Mouse (Mus musculus): ENCODE results near the gene Vopp1.

Vopp1 gene

DNA sequence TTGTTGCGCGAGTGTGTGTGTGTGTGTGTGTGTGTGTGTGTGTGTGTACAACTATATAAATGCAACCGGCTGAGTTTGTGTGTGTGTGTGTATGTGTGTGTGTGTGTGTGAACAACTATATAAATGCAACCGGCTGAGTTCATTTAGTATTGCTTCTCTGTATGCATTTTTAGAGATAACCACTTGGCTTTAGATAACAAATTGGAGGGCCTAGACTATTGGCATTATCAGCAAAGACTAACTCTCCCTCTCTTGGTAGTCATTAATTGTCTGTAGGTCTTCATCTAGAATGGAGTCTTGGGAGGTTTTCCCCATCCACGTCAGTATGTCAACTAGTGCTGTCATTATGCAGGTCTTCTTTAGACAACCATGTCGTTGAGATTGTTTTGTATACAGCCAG lies 37.6 kb downstream of the Vopp1 start:
- DNase-seq (ENCODE audit: extremely low read depth, insufficient read length, low spot score), result no peak

DNA sequence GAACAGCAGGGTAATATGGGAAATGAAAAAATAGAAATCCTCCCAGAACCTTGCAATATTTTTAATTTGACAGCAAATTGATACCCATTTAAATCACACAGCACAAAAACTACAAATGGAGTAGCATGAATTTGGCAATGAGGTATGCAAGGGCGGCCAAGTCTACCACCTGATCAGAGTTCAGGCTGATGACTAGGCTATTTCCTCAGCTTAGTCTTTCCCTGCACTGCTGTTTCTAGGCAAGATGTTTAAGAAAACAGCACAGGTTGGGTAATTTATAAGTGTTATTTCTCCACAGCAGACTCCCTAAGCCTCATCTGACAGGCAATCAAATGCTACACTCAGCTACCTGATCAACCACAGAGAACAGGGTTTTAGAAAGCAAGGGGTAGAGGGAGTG lies 40.7 kb downstream of the Vopp1 start:
- DNase-seq (ENCODE audit: extremely low read depth, insufficient read length, low spot score), result no peak

DNA sequence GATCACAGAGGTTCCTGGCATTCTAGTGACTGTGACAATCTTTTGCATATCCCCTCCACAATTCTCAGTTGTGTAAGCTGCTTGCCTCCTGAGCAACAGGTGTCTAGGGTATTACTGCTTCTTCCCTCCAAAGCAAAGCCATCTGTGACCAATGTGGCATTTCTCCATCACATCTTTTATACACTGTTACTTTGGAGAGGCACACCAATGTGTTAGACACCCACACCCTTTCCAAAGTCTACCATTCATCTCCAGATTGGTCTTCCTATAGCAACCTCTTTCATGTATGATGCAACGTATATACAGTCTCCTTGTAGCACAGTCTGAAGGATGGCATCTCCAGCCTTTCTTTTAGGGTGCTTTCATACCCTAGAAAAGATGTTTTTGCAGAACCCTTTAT lies 42.3 kb downstream of the Vopp1 start:
- DNase-seq (ENCODE audit: extremely low read depth, insufficient read length, low spot score), result no peak

DNA sequence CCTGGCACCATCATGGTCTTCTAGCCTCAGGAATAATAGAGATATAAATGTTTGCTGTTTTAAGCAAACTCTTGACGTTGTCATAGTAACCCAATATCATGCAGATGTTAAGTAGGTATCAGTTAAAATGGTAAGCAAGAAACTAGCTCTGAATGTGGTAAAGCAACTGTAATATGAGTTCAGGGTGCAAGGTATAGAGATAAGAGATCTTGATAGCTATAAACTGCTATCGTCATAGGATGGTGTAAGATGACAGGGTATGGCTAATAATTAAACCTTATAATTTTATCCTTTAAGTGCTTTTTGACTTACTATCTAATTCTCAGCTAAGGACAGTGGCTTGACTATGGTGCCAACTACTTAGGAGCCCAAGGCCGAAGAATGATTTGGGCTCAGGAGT lies 44.6 kb downstream of the Vopp1 start:
- no peak for DNase-seq (ENCODE audit: extremely low read depth, insufficient read length, low spot score)

DNA sequence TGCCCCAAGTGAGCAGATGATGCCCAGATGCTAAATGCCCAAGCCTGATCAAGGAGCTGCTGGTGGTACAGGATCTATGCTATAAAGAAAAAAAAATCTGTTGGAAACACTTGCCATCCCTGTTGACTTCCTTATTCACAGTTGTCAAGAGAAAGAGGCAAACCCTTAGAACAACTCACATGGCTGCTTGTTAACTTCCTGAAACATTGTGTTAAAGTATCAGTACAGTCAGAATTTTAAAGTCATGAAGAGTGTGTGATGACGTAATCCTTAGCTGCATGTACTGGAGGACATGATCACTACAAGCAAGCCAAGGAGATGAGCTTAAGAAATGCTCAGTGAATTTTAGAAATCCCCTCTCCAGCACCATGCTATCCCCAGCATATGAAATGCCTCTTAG lies 51.2 kb downstream of the Vopp1 start:
- DNase-seq (ENCODE audit: extremely low read depth, insufficient read length, low spot score), result no peak

DNA sequence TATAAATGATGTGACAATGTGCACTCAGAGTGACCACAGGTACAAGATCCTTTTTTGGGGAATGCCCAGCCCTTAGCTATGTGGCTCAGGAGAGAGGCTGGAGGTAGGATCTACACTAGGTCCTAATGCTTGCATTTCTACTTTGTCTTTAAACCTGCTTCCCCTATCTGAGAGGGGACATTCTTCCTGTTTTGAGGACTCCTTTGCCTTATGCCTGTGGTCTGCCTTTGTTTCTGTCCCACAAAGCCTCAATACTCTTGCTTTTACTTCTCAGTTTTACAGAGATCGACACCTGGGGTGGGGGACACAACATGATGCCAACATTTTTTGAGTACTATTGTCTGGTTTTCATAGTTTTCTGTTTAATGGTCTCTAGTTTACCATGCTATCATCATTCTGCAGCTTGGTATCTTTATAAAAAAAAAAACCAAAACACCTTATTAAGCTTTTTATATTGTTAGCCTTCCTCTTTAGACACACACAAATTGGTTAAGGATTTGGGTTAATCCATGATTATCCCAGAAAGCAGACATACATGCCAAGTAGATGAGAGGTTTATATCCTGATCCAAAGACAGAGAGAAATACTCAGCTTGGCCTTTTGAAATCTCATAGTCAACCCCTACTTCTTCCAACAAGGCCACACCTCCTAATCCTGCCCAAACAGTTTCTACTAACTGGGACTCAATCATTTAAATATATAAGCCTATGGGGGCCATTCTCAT lies 54.3 kb downstream of the Vopp1 start:
- DNase-seq (ENCODE audit: extremely low read depth, insufficient read length, low spot score), result no peak

DNA sequence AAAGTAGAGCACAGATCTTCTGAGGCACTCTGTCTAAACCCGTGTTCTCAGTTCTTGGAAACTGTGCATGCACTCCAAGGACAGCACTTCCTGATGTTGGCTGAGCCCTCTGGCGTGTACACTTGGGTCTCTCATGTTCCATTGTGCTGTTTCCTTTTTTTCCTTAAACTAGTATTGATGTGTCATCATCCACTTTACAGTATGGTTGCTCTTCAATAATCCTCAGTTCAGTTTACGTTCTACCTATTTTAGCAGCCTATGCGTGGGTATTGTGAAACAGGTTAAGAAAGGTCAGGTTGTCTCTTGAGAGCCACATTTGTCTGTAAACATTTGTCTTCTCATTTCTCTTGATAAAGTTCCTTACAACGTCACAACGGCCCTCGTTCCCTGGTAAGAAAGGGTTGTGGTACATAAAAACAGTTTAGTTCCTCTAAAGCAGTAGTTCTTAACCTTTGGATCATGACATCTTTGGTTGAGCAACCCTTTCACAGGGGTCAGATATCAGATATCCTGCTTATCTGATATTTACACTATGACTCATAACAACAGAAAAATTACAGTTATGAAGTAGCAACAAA lies 55.9 kb downstream of the Vopp1 start:
- no peak for DNase-seq (ENCODE audit: extremely low read depth, insufficient read length, low spot score)

DNA sequence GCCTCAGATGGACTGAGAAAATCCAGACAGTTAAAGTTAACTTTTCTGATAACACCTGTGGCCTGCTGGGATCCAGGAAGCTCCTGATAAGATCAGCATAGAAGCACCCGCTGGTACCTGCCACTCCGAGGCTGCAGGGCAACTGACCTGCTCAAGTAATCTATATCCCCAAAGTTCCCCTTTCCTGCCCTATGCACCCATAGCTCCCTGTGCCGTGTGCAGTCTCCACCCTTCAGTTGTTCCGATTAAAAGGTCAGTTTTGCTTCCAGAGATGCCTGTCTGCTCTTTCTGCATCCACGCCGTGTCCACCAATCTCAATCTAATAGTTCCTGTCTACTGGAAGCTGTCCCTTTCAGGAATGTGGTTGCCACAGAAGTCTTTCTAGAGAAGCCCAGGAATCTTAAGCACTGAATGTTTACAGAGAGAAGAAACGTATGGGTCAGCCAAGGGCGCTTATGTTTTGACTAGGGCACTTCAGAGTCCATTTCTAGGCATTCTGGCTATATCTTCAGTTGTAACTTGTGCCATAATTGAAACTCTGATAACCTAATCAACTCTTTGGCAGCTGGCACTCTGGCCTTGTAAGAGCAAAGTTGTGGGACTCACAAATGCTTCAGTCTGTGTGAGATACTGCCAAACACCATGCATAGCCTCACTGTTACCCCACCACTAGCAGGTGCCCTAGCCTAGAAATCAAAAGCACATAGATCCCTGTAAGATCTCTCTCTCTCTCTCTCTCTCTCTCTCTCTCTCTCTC lies 57.7 kb downstream of the Vopp1 start:
- DNase-seq (ENCODE audit: extremely low read depth, insufficient read length, low spot score), result no peak

DNA sequence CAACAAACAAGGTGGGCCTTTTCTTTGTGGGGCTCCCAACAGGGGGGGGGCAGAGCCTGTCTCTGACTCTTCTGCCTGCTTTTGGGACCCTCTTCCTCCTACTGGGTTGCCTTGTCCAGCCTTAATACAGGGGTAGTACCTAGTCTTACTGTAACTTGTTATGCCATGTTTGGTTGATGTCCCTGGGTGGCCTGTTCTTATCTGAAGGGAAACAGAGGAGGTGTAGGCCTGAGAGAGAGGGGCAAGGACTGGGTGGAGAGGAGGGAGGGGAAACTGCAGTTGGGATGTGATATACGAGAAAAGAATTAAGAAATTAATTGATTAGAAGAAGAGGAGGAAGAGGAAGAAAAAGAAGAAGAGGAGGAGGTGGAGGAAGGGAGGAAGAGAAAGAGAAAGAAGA lies 58.7 kb downstream of the Vopp1 start:
- no peak for DNase-seq (ENCODE audit: extremely low read depth, insufficient read length, low spot score)

DNA sequence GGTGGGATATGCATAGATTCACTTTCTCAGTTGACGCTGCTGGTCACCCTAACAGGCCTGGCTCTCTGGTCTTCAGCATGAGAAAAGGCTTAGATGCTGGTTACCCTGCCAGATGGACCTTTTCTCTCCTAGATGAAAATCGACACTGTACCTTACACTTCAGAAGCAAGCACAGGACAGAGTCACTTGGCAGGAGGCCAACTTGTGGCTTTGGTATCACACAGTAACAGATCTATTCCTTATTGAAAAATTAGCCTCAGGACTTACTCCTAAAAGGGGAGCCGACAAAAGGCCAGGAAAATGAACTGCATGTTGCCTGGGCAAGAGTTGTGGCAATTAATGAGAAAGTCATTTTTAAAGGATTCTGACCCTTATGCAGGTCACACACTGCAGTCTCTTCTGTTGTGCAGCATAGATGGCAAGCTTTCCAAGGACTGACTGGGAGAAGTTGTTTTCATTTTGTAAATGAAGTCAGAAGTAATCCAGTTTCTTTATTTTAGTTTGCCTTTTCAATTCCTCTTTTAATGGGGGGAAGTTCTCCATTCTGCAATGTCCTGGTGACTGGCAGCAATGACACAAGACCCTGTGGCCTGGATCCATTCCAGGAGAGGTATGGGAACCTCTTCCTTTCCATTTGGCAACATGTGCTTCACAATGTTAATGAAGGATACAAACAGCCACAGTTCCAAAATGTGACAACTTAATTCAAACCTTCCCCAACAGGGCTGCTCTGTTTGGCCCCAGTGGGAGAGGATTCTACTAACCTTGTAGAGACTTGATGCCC lies 59.7 kb downstream of the Vopp1 start:
- DNase-seq (ENCODE audit: extremely low read depth, insufficient read length, low spot score), result no peak

DNA sequence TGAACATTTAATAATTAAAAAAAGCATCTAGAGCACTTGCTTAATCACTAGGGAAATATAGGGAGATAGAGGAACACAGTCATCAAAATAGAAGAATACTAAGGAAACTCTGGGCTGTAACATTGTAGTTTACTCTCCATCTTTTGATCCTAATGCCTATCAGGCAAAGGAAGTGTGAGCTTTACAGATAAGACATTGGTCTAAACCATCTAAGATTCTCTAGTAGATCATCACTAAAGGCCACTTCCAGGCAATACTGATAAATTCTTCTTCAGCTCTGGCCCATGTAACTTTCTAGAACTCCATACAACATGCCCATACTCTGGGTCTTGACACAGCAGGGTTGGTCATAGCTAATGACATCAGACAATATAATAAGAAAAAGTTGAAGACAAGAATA lies 61.9 kb downstream of the Vopp1 start:
- no peak for DNase-seq (ENCODE audit: extremely low read depth, insufficient read length, low spot score)

DNA sequence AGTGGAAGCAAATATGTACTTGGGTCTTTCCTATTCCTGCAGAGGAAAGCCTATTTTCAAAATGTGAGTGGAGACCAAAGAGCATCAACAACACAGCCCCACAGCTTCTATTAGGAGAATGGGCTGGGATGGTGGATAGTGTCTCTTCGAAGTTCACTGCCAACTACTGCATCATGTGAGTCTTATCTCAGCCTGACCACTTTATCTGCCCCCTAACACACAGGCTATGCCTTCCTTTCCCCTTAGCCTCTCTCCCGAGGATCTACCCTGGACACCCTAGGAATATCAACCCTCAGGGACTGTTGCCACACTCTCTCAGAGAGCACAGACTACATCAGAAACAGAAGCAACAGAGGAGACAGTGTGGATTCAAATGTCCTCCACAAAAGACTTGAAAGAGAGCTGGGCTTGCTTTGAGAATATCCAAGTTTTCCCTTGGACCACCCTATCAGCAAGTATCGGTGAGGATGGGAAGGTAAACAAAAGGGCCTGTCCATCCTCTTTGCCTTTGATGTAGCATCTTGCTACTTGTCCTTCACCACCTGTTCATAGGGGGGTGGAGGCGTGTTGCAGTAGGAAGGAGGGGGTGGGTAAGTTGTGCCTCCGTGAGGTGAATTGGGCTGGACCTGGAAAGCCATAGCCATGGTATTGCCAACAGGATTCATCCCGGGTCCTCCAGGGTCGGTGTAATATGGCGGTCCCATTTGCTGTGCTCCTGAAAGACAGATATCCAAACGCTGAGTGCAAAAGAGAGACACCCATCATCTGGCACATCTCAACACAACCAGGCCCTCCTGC lies 70.8 kb downstream of the Vopp1 start:
- no peak for DNase-seq (ENCODE audit: extremely low read depth, insufficient read length, low spot score)

DNA sequence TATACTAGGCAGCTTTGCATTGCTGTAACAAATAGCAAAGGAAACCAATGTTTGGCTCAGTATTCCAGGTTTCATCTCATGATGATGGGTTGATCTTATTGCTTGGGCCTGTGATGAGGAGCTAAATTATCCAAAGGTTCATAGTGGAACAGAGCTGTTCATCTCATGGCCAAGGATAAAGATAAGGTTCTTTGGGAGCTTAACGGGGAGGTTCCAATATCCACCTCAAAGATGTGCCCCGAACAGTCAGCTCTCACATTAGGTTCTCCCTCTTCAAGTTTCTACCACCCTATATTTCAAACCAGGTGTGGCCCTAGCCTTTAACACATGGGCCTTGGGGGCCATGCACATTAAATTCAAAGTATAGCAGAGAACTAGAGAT lies 79.2 kb downstream of the Vopp1 start:
- DNase-seq (ENCODE audit: extremely low read depth, insufficient read length, low spot score), result no peak

DNA sequence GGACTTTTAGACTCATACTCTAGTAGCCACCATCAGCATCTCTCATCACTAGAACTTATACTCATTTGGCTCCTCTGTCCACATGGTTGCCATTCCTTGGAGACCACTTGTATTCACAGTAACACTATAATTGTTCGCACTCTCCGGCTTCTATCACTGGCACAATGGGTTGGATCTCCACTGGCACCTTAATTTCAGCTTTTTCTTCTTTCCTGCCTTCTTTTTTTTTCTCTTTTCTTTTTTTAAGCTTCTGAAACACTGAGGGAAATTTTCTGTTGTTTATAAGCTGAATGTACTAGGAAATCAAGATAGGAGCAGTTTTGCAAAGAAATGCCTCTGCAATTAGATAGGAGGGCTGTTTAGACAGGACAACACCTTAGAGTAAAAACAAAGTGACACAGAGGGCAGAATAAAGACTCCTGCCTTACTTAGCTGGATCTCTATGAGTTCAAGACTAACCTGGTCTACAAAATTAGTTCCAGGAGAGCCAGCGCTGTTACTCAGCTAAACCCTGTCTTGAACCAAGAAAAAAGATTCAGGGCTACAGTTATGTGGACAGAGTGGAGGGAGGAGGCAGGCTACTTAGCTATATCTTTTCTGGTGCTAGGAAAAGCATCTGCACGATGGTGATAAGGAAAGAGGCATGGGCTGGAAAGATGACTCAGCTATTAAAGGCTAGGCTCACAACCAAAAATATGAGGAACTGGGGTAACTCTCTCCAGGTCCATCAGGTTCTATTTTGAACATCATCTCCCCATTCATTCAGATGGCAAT lies 79.8 kb downstream of the Vopp1 start:
- DNase-seq (ENCODE audit: extremely low read depth, insufficient read length, low spot score), result no peak

DNA sequence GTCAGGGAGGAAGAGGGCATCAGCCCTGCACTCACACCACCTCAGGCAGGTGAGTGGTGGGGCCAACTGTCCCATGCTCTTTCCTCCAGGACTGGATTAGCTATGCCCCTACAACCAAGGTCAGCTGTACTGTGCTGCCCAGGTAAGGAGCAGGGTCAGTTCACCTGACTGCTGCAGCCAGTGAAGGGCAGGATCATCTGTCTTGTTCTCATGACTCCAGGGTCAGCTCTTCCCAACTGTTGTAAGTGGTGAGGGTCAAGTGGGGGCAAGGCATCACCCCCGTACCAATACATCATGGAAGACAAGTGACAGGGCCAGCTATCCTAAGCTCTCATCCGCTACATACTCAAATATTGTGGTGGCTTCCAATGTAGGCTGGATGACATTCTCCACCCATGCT lies 80.8 kb downstream of the Vopp1 start:
- no peak for DNase-seq (ENCODE audit: extremely low read depth, insufficient read length, low spot score)

DNA sequence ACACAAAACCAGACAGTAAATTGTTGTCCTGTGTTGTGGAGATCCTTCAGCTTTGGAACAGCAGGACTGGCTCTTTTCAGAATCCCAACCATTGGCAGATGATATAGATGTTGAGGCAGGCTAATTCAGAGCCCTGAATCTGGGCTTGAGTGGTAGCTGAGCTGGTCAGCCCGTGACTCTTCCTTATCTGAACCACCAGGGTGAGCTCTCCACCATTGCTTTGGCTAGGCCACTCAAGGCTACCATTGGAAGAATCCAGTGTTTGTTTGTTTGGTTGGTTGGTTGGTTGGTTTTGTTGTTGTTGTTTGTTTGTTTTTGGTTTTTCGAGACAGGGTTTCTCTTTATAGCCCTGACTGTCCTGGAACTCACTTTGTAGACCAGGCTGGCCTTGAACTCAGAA lies 81.6 kb downstream of the Vopp1 start:
- DNase-seq (ENCODE audit: extremely low read depth, insufficient read length, low spot score), result no peak

DNA sequence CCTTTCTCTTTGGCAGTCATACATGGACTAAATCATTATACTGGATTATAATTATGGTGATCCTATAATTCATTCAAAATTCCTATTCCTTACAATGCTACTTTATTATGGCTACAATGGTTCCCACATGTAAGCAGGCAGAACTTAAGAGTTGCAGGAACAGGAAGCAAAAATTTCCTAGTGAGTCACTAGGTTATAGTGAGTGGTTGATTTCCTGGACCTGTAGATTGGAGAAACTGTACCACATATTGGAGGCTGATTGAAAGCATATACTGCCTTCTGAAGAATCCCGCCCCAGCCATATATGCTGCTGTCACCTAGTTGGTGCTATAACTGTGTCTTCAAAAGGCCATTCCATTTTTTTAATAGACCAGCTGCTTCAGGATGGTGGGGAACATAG lies 82.2 kb downstream of the Vopp1 start:
- no peak for DNase-seq (ENCODE audit: extremely low read depth, insufficient read length, low spot score)

DNA sequence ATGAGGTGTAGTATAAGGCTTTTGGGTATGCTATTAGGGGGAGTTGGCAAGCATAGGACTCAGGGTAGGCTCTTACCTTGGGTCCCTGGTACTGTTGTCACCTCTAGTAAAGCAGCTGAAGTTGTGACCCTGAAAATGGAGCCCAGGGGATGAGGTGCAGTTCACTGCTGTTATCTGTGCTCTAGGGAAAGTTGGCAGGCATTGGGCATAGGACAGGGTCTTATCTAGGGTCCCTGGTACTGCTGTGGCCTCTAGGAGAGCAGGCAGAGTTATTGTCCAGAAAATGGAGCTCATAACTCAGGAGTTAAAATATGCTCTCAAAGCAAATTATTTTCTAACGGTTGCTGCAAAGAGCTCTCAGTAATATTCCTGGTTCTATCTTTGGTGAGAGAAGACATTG lies 103.6 kb downstream of the Vopp1 start:
- no peak for DNase-seq (ENCODE audit: extremely low read depth, insufficient read length, low spot score)

DNA sequence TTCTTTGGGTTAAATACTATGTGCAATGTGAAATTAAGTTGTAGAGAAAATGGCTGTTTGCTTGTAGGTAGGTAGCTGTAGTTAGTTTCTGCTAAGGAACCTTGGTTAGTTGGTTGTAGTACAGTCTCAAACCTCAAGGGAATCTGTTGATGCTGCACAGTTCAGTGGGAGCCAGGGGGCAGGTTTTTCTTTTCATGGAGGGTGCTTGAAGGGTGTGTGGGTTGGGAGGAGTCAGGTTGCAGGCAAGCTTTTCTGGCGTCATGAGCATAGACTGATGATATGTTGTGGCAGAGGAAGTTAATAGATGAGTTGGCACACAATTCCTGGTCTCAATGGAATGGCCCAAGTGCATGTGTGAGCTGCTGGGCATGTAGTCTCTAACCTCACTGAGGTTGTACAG lies 113.2 kb downstream of the Vopp1 start:
- DNase-seq (ENCODE audit: extremely low read depth, insufficient read length, low spot score), result peak; percentile 5

DNA sequence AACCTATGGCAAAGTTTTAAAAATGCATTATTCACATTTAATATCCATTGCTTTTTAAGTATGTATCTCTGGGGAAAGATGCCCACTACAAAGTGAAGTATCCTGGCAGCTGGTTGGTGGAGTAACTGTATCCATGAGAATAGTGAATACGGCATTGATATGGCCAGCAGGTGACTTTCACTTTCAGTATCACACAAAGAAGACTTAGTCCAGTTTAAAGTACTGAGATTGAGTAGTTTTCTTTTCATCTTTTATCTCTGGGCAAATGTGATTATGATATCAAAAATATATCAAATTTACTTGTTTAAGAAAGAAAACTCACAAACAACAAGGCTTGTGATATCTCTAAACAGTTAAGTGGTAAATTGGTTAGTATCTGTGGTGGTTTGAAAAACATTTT lies 118.2 kb downstream of the Vopp1 start:
- DNase-seq (ENCODE audit: extremely low read depth, insufficient read length, low spot score), result no peak

Data from 3134 (cell line).